Mouse (Mus musculus) activated CD4-positive, CD25-positive, alpha-beta regulatory T cell, adult 4 months (primary cell): ENCODE measurements around the gene Gm14781. TPM values are rescaled to one million over a fixed set of nuclear protein-coding genes. Genes with fewer than 3 reads are reported as not detected.
"Not testable (repeated sequence)": the region's sequence is repeated elsewhere in the genome, so short reads cannot be mapped to it uniquely, and the experiment has no call there.

Experiments
- ATAC-seq: one replicate; pipeline ENCODE4 v1.8.0; 2017
- polyA plus RNA-seq, 2 experiments: library from polyadenylated mRNA; unstranded; fragments of 100-300 nt; shearing (Covaris generic); gene quantifications; one replicate each; pipeline ENCODE4 v1.2.1; 2017

Gm14781 gene
- polyA plus RNA-seq, result not detected

DNA sequence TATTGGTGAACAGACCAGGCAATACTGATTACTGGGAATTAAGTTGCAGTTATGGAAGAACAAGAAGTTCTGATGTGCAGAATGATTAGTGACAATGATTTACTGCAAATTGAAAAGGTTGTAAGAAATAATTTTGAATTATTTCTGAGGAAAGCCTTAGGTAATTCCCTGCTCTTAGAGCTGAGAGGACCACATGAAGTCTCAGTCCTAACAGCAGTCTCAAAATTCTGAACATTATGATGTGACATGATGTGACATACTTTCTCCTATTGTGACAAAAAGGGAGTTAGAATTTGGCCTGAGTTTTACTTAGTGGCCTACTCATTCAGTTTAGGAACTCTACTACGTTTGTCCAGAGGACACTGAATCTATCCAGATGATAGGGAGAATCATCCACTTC, at the start of gene Gm14781:
Gene Gm14781 (plus strand): TSS at position 301 of the 400 bp plus-strand sequence.
- ATAC-seq, result not testable (repeated sequence)

DNA sequence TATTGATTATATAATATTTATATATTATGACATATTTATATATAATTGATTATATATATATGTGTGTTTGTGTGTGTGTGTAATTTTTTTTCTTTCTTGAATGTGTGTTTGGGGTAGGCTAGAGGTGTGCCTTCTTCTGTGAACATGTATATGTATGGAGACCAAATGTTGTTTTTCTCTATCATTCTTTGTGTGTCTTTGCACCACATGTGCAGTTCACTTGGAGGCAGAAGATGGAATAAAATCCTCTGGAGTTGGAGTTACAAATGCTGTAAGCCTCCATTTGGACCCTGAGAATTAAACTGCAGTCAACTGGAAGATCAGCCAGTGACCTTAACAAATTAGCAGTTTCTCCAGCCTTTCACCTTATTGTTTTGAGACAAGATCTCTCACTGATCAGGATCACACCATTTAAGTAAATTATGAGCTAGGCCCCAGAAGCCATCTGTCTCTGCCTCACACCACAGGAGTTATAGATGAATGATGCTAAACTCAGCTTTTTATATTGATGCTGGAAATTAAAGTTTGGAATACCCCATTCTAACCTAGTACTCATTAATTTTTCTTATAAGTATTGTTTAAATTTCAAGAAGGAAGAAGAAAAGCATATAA, 23.1 kb downstream of the Gm14781 start:
- ATAC-seq, result not testable (repeated sequence)

Other genes starting within 250 kb of the Gm14781 start
- gene Gm5072, start 239.7 kb upstream of the Gm14781 start, polyA plus RNA-seq, result not detected
- gene Gm8914, start 152.1 kb upstream of the Gm14781 start, polyA plus RNA-seq, result not detected
- not detected for gene 1700084M14Rik, start 56.3 kb upstream of the Gm14781 start, polyA plus RNA-seq
- gene Mageb5, start 150.8 kb downstream of the Gm14781 start, polyA plus RNA-seq, result not detected